Mouse (Mus musculus) forebrain, embryonic 16.5 days (tissue): Measurements from ENCODE around the gene 1700016K19Rik. TPM values are rescaled to one million over a fixed set of nuclear protein-coding genes. Genes with fewer than 3 reads are reported as not detected.

Source experiments
- ATAC-seq: fragments of 200-750 bp; cut with Nextera tagmentation; 2 replicates; pipeline ENCODE4 v1.8.0; 2017; ENCODE audit warnings: mild to moderate bottlenecking, moderate library complexity
- H3K27ac ChIP-seq: fragments of 300-500 bp; sonication (generic); 2 replicates; pipeline ENCODE4 v1.5.1; 2014; ENCODE audit warnings: low read length, control low read depth
- H3K27me3 ChIP-seq: fragments of 300-500 bp; sonication (generic); replicated peaks from 2 replicates; pipeline ENCODE4 v1.6.1; 2014; ENCODE audit warnings: low read length; ENCODE audit not compliant: control insufficient read depth, insufficient read depth
- H3K36me3 ChIP-seq: fragments of 300-500 bp; sonication (generic); 2 replicates; pipeline ENCODE4 v1.6.1; 2014; ENCODE audit not compliant: control insufficient read depth, insufficient read depth
- H3K4me1 ChIP-seq: fragments of 300-500 bp; sonication (generic); replicated peaks from 2 replicates; pipeline ENCODE4 v1.6.1; 2014; ENCODE audit warnings: low read length; ENCODE audit not compliant: control insufficient read depth, insufficient read depth
- H3K4me2 ChIP-seq: fragments of 300-500 bp; sonication (generic); 2 replicates; pipeline ENCODE4 v1.6.1; 2014; ENCODE audit warnings: mild to moderate bottlenecking, low read length, control low read depth
- H3K4me3 ChIP-seq: fragments of 300-500 bp; sonication (generic); replicated peaks from 2 replicates; pipeline ENCODE4 v1.5.1; 2014; ENCODE audit warnings: mild to moderate bottlenecking, low read length, control low read depth
- H3K9ac ChIP-seq: fragments of 300-500 bp; sonication (generic); replicated peaks from 2 replicates; pipeline ENCODE4 v1.6.1; 2014; ENCODE audit warnings: low read depth, low read length, control low read depth
- H3K9me3 ChIP-seq: fragments of 300-500 bp; sonication (generic); 2 replicates; pipeline ENCODE4 v1.6.1; 2016; ENCODE audit warnings: low read length; ENCODE audit not compliant: control insufficient read depth
- WGBS: fragments of 180-500 bp; shearing (Covaris S2); extraction: QIAGEN DNeasy Blood & Tissue Kit; methylation state at CpG from one replicate; pipeline ENCODE4 v1.1.7; 2014; 5-methylcytosine and 5-hydroxymethylcytosine counted together
- polyA plus RNA-seq: library from polyadenylated mRNA; unstranded; fragments of >200 nt; fragmentation: Nextera tagmentation; extraction: Ambion mirVana; gene quantifications from 2 replicates; pipeline ENCODE4 v1.2.1, GENCODE M21; 2015

The 1700016K19Rik gene
- polyA plus RNA-seq, 1 experiment from 2014 or later, result 4.1 TPM

GRCm38 (mm10) chr11:76050967-76051512 is 51.3 kb downstream of the 1700016K19Rik start:
- no peak overlapping the region for H3K27ac ChIP-seq
- no peak overlapping the region for H3K9ac ChIP-seq
- no peak overlapping the region for H3K4me3 ChIP-seq
- H3K9me3 ChIP-seq, result no peaks in the 10 kb centered on the region
- no peaks in the 10 kb centered on the region for H3K4me1 ChIP-seq
- H3K4me2 ChIP-seq, result no peak overlapping the region
- no peak for ATAC-seq
- no peaks in the 10 kb centered on the region for H3K27me3 ChIP-seq
- no peaks in the 10 kb centered on the region for H3K36me3 ChIP-seq
- 42% methylated on average over 5 of the region's 5 CpGs for WGBS

- no peaks in the 10 kb centered on the region for H3K4me1 ChIP-seq
- no peak overlapping the region for H3K9ac ChIP-seq
- ATAC-seq, result no peak
- 85% methylated on average over 5 of the region's 5 CpGs for WGBS
- no peaks in the 10 kb centered on the region for H3K36me3 ChIP-seq
- H3K27ac ChIP-seq, result no peak overlapping the region
- H3K4me3 ChIP-seq, result no peak overlapping the region
- H3K9me3 ChIP-seq, result no peaks in the 10 kb centered on the region
- no peaks in the 10 kb centered on the region for H3K27me3 ChIP-seq
- H3K4me2 ChIP-seq, result no peak overlapping the region
Measured at GRCm38 (mm10) chr11:76052496-76052895, 52.8 kb downstream of the 1700016K19Rik start.

Other genes with a start within 250 kb of the 1700016K19Rik start
- 2.3 and 3.0 TPM in 2 replicates for gene Doc2b, start 203.9 kb upstream of the 1700016K19Rik start, polyA plus RNA-seq
- 1.1 and 2.0 TPM in 2 replicates for gene Rph3al, start 61.5 kb upstream of the 1700016K19Rik start, polyA plus RNA-seq
- 7.4 and 7.5 TPM in 2 replicates for gene Rflnb, start 27.9 kb downstream of the 1700016K19Rik start, polyA plus RNA-seq
- 67.7 and 70.6 TPM in 2 replicates for gene Vps53, start 179.7 kb downstream of the 1700016K19Rik start, polyA plus RNA-seq
- gene Fam57a, start 179.8 kb downstream of the 1700016K19Rik start, polyA plus RNA-seq, result 22.3 and 25.6 TPM in 2 replicates
- gene Dbil5, start 217.7 kb downstream of the 1700016K19Rik start, polyA plus RNA-seq, result 0.77 TPM in 1 of 2 replicates, not detected in the other
- gene Gemin4, start 217.8 kb downstream of the 1700016K19Rik start, polyA plus RNA-seq, result 17.7 and 20.5 TPM in 2 replicates
- 21.8 and 24.6 TPM in 2 replicates for gene Mrm3, start 243.8 kb downstream of the 1700016K19Rik start, polyA plus RNA-seq
- 127 and 129 TPM in 2 replicates for gene Glod4, start 243.8 kb downstream of the 1700016K19Rik start, polyA plus RNA-seq